Mouse (Mus musculus): Measurements from ENCODE around the gene Alox15.

GRCm38 (mm10) chr11:70306159-70306558 is 45.7 kb downstream of the Alox15 start:
- TF ChIP-seq CTCF (IDR thresholded peaks at IDR 0.05; ENCODE audit: borderline replicate concordance, insufficient read depth, low read depth, low read length), result no peak
- no peak for TF ChIP-seq POLR2A (IDR thresholded peaks at IDR 0.05; ENCODE audit: borderline replicate concordance, insufficient read depth, low read length)

Measured in cerebellum, adult 2 months (tissue).